Mouse (Mus musculus) T-helper 17 cell (primary cell): ENCODE data around the gene Abhd4.

Source experiments
- in situ Hi-C, 2 experiments: fragments of 300-600 bp; cut with MboI, MseI; formaldehyde crosslinking; loops; 1 replicate in 1 of 2; 2 replicates in 1 of 2; pipeline ENCODE4 v1.15.1; 2025; ENCODE audit warnings: high pct_unique_total_duplicates in 2 of 2

Gene Abhd4

GRCm38 (mm10) chr14:54232811-54233558 lies 21.0 kb upstream of the Abhd4 start:
- in situ Hi-C loops: loop anchor here (10.0 to 25.0 kb wide), 2 partner anchors 192 to 1654 kb away; partner anchors contain the start of genes Cbln3 (in 1 of the 2), Khnyn (in 1 of the 2) and Mrpl52 (in 1 of the 2)

GRCm38 (mm10) chr14:54233559-54234143 lies 20.3 kb upstream of the Abhd4 start:
- in situ Hi-C loops: loop anchor here (10.0 to 25.0 kb wide), 2 partner anchors 191 to 1654 kb away; partner anchors contain the start of genes Cbln3 (in 1 of the 2), Khnyn (in 1 of the 2) and Mrpl52 (in 1 of the 2)

GRCm38 (mm10) chr14:54234231-54235040 lies 19.6 kb upstream of the Abhd4 start:
- in situ Hi-C loops: loop anchor here (5.0 to 25.0 kb wide), 3 partner anchors 93 to 1653 kb away; partner anchors contain the start of genes Cbln3 (in 1 of the 2), Khnyn (in 1 of the 2) and Mrpl52 (in 1 of the 2)

GRCm38 (mm10) chr14:54235825-54236540 lies 18.0 kb upstream of the Abhd4 start:
- in situ Hi-C loops: loop anchor here (5.0 to 25.0 kb wide), 3 partner anchors 91 to 1651 kb away; partner anchors contain the start of genes Cbln3 (in 1 of the 2), Khnyn (in 1 of the 2) and Mrpl52 (in 1 of the 2)

GRCm38 (mm10) chr14:54236881-54237280 lies 17.1 kb upstream of the Abhd4 start:
- in situ Hi-C loops: loop anchor here (5.0 to 25.0 kb wide), 3 partner anchors 90 to 1650 kb away; partner anchors contain the start of genes Cbln3 (in 1 of the 2), Khnyn (in 1 of the 2) and Mrpl52 (in 1 of the 2)

GRCm38 (mm10) chr14:54239002-54239736 lies 14.8 kb upstream of the Abhd4 start:
- in situ Hi-C loops: loop anchor here (5.0 to 25.0 kb wide), 3 partner anchors 88 to 1648 kb away; partner anchors contain the start of genes Cbln3 (in 1 of the 2), Khnyn (in 1 of the 2) and Mrpl52 (in 1 of the 2)

GRCm38 (mm10) chr14:54240542-54240941 lies 13.4 kb upstream of the Abhd4 start:
- in situ Hi-C loops: loop anchor here in 1 of 2 experiments (25.0 kb wide), 1 partner anchor 1647 kb away; the partner anchor contains the start of genes Cbln3 and Khnyn

- in situ Hi-C loops: loop anchor here in 1 of 2 experiments (25.0 kb wide), 1 partner anchor 1643 kb away; the partner anchor contains the start of genes Cbln3 and Khnyn
These were observed 9.8 kb upstream of the Abhd4 start for GRCm38 (mm10) chr14:54244183-54244582.

GRCm38 (mm10) chr14:54246232-54246631 lies 7.8 kb upstream of the Abhd4 start:
- in situ Hi-C loops: loop anchor here in 1 of 2 experiments (25.0 kb wide), 1 partner anchor 1641 kb away; the partner anchor contains the start of genes Cbln3 and Khnyn

- in situ Hi-C loops: loop anchor here in 1 of 2 experiments (25.0 kb wide), 1 partner anchor 1638 kb away; the partner anchor contains the start of genes Cbln3 and Khnyn
These were observed 4.7 kb upstream of the Abhd4 start for GRCm38 (mm10) chr14:54249326-54249725.

- in situ Hi-C loops: loop anchor here in 1 of 2 experiments (25.0 kb wide), 1 partner anchor 1262 kb away; the partner anchor contains the start of genes Cpne6 and Nrl
These were observed 3.9 kb upstream of the Abhd4 start for GRCm38 (mm10) chr14:54250122-54250521.

- in situ Hi-C loops: loop anchor here in 1 of 2 experiments (25.0 kb wide), 1 partner anchor 1258 kb away; the partner anchor contains the start of genes Cpne6 and Nrl
These were observed 748 bp downstream of the Abhd4 start for GRCm38 (mm10) chr14:54254670-54255202.

- in situ Hi-C loops: loop anchor here in 1 of 2 experiments (25.0 kb wide), 1 partner anchor 1254 kb away; the partner anchor contains the start of genes Cpne6 and Nrl
These were observed 4.2 kb downstream of the Abhd4 start for GRCm38 (mm10) chr14:54258131-54258670.

GRCm38 (mm10) chr14:54259003-54259721 lies 5.2 kb downstream of the Abhd4 start:
- in situ Hi-C loops: loop anchor here in 1 of 2 experiments (25.0 kb wide), 1 partner anchor 1253 kb away; the partner anchor contains the start of genes Cpne6 and Nrl

GRCm38 (mm10) chr14:54259722-54260085 lies 5.7 kb downstream of the Abhd4 start:
- in situ Hi-C loops: loop anchor here in 1 of 2 experiments (25.0 kb wide), 1 partner anchor 1253 kb away; the partner anchor contains the start of genes Cpne6 and Nrl

- in situ Hi-C loops: loop anchor here in 1 of 2 experiments (25.0 kb wide), 1 partner anchor 1252 kb away; the partner anchor contains the start of genes Cpne6 and Nrl
These were observed 6.2 kb downstream of the Abhd4 start for GRCm38 (mm10) chr14:54260196-54260595.

GRCm38 (mm10) chr14:54261386-54261785 lies 7.4 kb downstream of the Abhd4 start:
- in situ Hi-C loops: loop anchor here in 1 of 2 experiments (25.0 kb wide), 1 partner anchor 1251 kb away; the partner anchor contains the start of genes Cpne6 and Nrl
